Mouse (Mus musculus): ENCODE measurements around the gene Lhpp. TPM values are rescaled to one million over a fixed set of nuclear protein-coding genes. Genes with fewer than 3 reads are reported as not detected.

Gene Lhpp
- polyA plus RNA-seq, 1 experiment from 2014 or later = 17.7 TPM

- Histone ChIP-seq H3K9me3 (replicated peaks) (no peaks in the 10 kb centered on the region; the same call in 1 of the 2 replicates), H3K4me1 (peaks cover 2% of the 10 kb centered on the region), H3K27ac (no peak overlapping the region), H3K36me3 (no peaks in the 10 kb centered on the region), H3K27me3 (peaks cover 12% of the 10 kb centered on the region), H3K4me2 (replicated peaks) (no peak overlapping the region), H3K4me3 (no peak overlapping the region), H3K9ac (no peak overlapping the region)
- WGBS = 96% methylated on average over 2 of the region's 2 CpGs
- ATAC-seq (ENCODE audit: low FRiP score) = no peak
These were observed 29.0 kb upstream of the Lhpp start for GRCm38 (mm10) chr7:132581441-132581840.

DNA sequence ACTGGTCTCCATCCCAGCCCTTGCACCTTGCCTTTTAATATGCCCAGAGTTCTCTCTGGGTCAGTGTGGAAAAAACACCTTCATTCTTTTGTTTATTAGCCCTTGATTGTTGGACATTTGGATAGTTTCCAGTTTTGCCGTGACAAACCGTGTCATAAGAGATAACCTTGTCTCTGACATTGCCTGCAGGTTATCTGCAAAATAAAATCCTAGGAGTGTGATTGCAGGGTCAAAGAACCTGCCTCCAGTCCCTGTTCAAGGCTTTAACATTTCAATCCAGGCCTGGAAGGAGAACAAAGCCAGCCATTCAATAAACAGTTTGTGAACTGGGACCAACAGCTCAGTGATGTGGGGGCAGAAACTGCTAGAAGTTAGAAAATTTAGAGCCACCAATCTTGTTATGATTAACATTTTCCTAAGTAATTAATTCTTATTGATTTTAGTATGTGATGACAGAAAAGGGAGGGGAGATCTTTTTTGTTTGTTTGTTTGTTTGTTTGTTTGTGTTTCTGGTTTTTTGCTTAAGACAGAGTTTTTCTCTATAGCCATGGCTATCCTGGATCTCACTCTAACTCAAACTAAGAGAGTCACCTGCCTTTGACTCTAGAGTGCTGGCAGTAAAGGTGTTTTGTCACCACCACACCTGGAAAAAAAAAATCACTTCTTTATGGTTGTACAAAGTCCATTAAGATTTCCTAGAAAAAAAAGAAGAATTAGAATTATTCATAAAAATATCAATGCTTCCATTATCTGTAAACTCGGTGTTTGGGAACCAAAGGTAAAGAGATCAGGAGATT is 24.5 kb upstream of the Lhpp start:
- ATAC-seq (ENCODE audit: low FRiP score) = no peak
- no peaks in the 10 kb centered on the region for H3K27me3 ChIP-seq
- H3K4me1 ChIP-seq = no peaks in the 10 kb centered on the region
- H3K9ac ChIP-seq = no peak overlapping the region
- no peak overlapping the region for H3K4me3 ChIP-seq
- no peaks in the 10 kb centered on the region for H3K9me3 ChIP-seq (replicated peaks)
- H3K4me2 ChIP-seq (replicated peaks) = no peak overlapping the region
- H3K36me3 ChIP-seq = no peaks in the 10 kb centered on the region
- H3K27ac ChIP-seq = no peak overlapping the region
- WGBS = 81% methylated on average over 3 of the region's 3 CpGs

DNA sequence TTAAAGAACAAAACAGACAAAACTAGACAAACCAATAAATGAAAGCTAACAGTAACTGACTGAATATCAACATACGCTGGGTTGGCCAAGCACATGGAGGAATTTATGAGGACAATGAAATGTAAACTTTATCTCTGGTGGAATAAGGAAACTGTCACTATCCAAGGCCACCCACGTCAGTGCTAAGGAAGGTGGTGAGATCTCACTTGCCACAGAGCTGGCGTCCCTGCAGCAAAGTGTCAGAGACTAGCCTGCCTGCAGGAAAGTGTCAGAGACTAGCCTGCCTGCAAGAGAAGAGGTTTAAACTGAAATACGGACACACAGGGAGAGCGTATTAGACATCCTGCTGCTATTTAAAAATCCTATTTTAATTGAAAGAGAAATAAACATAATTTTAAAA is 23.3 kb upstream of the Lhpp start:
- Histone ChIP-seq H3K27ac (no peak overlapping the region), H3K9ac (no peak overlapping the region), H3K4me3 (no peak overlapping the region), H3K9me3 (replicated peaks) (no peaks in the 10 kb centered on the region), H3K4me1 (no peaks in the 10 kb centered on the region), H3K27me3 (no peaks in the 10 kb centered on the region), H3K36me3 (no peaks in the 10 kb centered on the region), H3K4me2 (replicated peaks) (no peak overlapping the region)
- ATAC-seq (ENCODE audit: low FRiP score) = no peak
- WGBS = 76% methylated on average over 5 of the region's 5 CpGs

- no peaks in the 10 kb centered on the region for H3K9me3 ChIP-seq (replicated peaks)
- ATAC-seq (ENCODE audit: low FRiP score) = no peak
- H3K9ac ChIP-seq = no peak overlapping the region
- no peaks in the 10 kb centered on the region for H3K36me3 ChIP-seq
- peaks cover under 1% of the 10 kb centered on the region; the same call in 1 of the 2 replicates for H3K27me3 ChIP-seq
- 58% methylated on average over 5 of the region's 5 CpGs for WGBS
- no peak overlapping the region for H3K4me2 ChIP-seq (replicated peaks)
- no peaks in the 10 kb centered on the region for H3K4me1 ChIP-seq
- no peak overlapping the region for H3K4me3 ChIP-seq
- H3K27ac ChIP-seq = no peak overlapping the region
These were observed 20.8 kb upstream of the Lhpp start for GRCm38 (mm10) chr7:132589610-132590009.

DNA sequence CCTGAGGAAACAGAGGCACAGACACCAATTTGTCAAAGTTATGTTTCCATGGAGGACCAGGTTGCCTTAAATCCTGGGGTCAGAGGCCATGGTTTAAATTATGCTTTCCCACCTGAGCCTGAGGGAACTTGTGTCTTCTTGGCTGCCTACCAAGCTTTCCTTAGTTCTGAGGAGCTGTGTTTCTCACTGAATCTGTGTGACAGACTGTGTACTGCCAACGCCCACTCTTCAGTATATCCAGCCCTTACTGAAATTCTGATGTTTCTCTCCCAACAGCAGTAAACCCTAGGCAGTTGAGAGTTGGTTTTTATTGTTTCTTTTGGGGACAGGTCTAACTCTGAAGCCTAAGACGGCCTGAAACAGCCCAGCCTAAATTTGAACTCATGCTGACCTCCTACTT is 16.7 kb upstream of the Lhpp start:
- Histone ChIP-seq H3K36me3 (no peaks in the 10 kb centered on the region), H3K4me2 (replicated peaks) (no peak overlapping the region), H3K27ac (no peak overlapping the region), H3K4me1 (peaks cover 13% of the 10 kb centered on the region), H3K9me3 (replicated peaks) (no peaks in the 10 kb centered on the region), H3K9ac (no peak overlapping the region), H3K27me3 (peaks cover 41% of the 10 kb centered on the region), H3K4me3 (no peak overlapping the region)
- ATAC-seq (ENCODE audit: low FRiP score) = no peak
- WGBS = 78% methylated on average over 2 of the region's 2 CpGs

GRCm38 (mm10) chr7:132594325-132594724 is 16.1 kb upstream of the Lhpp start:
- Histone ChIP-seq H3K36me3 (no peaks in the 10 kb centered on the region), H3K4me3 (no peak overlapping the region), H3K4me2 (replicated peaks) (no peak overlapping the region), H3K27ac (no peak overlapping the region), H3K27me3 (peaks cover 47% of the 10 kb centered on the region), H3K4me1 (peaks cover 16% of the 10 kb centered on the region), H3K9me3 (replicated peaks) (no peaks in the 10 kb centered on the region), H3K9ac (no peak overlapping the region)
- no peak for ATAC-seq (ENCODE audit: low FRiP score)
- 93% methylated on average over 2 of the region's 2 CpGs for WGBS

- Histone ChIP-seq H3K4me1 (peaks cover 29% of the 10 kb centered on the region), H3K9me3 (replicated peaks) (no peaks in the 10 kb centered on the region), H3K9ac (no peak overlapping the region), H3K27ac (no peak overlapping the region), H3K36me3 (no peaks in the 10 kb centered on the region), H3K4me3 (no peak overlapping the region), H3K4me2 (replicated peaks) (no peak overlapping the region), H3K27me3 (peaks cover 62% of the 10 kb centered on the region)
- ATAC-seq (ENCODE audit: low FRiP score) = no peak
- WGBS = 85% methylated on average over 3 of the region's 3 CpGs
These were observed 14.7 kb upstream of the Lhpp start for GRCm38 (mm10) chr7:132595787-132596186.

DNA sequence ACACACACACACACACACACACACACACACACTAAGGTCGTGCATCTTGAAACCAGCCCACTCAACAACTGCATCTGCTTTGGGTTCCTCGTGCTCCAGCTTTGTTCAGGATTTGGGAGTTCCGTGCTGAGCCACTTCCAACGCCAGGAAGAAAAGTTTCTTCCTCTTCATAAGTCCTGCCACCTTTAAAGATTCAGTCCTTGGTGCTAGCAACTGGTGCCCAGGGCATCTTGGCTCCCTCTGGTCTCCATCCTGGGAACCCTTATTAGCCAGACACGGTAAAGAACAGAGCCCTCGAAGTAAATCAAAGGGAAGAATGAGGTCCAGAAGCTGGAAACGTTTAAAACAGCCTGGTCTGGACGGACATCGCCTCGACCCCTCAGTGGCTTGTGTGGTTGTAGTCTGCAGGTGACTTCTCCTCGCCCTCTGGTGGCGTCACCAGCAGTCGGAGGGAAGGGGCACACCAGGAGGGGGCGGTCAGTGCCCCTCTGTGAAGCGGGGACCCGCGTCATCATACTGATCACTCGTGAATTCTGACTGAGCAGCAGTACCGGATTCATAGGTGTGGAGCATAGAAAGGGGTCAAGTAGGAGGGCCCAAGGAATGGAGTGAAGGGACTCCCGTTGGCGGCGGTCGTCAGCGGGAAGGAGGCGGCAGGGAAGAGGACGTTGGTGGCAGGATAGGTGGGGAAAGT is 13.7 kb upstream of the Lhpp start:
- Histone ChIP-seq H3K4me3 (peak overlapping the region; percentile 44), H3K4me1 (peaks cover 30% of the 10 kb centered on the region), H3K9ac (peak overlapping the region; percentile 48; the same call in 1 of the 2 replicates), H3K27me3 (peaks cover 71% of the 10 kb centered on the region), H3K4me2 (replicated peaks) (peak overlapping the region; percentile 85), H3K36me3 (no peaks in the 10 kb centered on the region), H3K27ac (peak overlapping the region; percentile 7; the same call in 1 of the 2 replicates), H3K9me3 (replicated peaks) (no peaks in the 10 kb centered on the region)
- no peak for ATAC-seq (ENCODE audit: low FRiP score)
- 10% methylated on average over 26 of the region's 26 CpGs for WGBS

GRCm38 (mm10) chr7:132597251-132598041 is 13.0 kb upstream of the Lhpp start:
- H3K9me3 ChIP-seq (replicated peaks) = no peaks in the 10 kb centered on the region
- peak overlapping the region; percentile 48 for H3K9ac ChIP-seq
- peak overlapping the region; percentile 7; the same call in 1 of the 2 replicates for H3K27ac ChIP-seq
- H3K4me2 ChIP-seq (replicated peaks) = peak overlapping the region; percentile 85
- ATAC-seq (ENCODE audit: low FRiP score) = peak; percentile 39; the same call in 1 of the 2 replicates
- H3K4me3 ChIP-seq = peak overlapping the region; percentile 44
- peaks cover 78% of the 10 kb centered on the region for H3K27me3 ChIP-seq
- under 1% methylated on average over 59 of the region's 60 CpGs for WGBS
- H3K4me1 ChIP-seq = peaks cover 34% of the 10 kb centered on the region
- H3K36me3 ChIP-seq = no peaks in the 10 kb centered on the region

DNA sequence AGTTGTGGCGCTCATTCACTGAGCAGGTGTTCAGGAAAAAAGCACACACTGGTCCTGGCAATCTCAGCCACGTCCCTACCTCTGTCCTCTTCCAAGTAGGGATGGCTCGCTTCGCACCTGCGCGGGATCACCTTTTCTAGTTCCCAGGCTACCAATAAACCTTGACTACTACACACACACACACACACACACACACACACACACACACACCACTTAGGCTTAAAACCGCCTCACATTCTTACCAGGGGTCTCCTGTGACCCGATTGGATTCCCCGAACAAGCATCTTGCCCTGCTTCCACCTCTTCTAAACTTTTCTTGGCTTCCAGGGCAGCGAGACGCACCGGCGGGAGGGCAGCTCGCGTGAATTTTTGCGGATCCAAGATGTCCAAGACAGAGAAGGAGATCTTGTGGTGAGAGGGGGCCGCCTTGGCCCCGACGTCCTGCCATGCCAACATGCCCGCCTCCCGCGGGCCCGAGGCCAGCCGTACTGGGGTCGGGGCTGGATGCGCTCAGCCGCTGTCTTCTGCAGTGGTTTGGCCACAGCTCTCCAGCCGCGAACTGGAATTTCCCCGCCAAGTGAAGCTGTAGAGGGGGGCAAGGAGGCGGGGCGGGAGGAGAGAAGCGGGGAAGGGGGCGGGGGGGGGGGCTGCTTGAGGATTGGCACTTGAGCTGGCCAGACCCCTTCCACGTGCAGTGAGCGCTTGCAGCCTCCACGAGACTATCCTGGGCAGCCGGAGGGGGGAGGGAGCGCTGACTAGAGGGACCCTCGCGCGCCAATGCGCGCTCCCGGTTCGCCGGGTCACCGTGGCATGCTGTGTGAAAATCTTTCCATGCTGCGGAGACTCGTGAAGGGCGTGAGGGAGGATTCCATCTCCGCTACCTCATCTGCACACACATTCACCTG is 11.1 kb upstream of the Lhpp start, which contains the start of gene Nkx1-2:
TSS of gene Nkx1-2 (minus strand) at position 567 of the 905 bp plus-strand sequence.
- H3K9me3 ChIP-seq (replicated peaks) = no peaks in the 10 kb centered on the region
- H3K4me2 ChIP-seq (replicated peaks) = peak within 1 kb of the TSS; percentile 76
- no peak within 1 kb of the TSS for H3K27ac ChIP-seq
- H3K27me3 ChIP-seq = peaks cover 93% of the 10 kb centered on the region
- H3K4me3 ChIP-seq = peak within 1 kb of the TSS; percentile 37
- H3K4me1 ChIP-seq = peaks cover 34% of the 10 kb centered on the region
- H3K36me3 ChIP-seq = no peaks in the 10 kb centered on the region
- peak; percentile 47; the same call in 1 of the 2 replicates for ATAC-seq (ENCODE audit: low FRiP score)
- WGBS = 1% methylated on average over 50 of the region's 52 CpGs
- peak within 1 kb of the TSS; percentile 35 for H3K9ac ChIP-seq

GRCm38 (mm10) chr7:132600026-132600425 is 10.4 kb upstream of the Lhpp start:
- Histone ChIP-seq H3K9me3 (replicated peaks) (no peaks in the 10 kb centered on the region), H3K9ac (no peak overlapping the region), H3K4me3 (peak overlapping the region; percentile 37), H3K36me3 (no peaks in the 10 kb centered on the region), H3K4me2 (replicated peaks) (peak overlapping the region; percentile 76), H3K27ac (no peak overlapping the region), H3K4me1 (peaks cover 34% of the 10 kb centered on the region), H3K27me3 (peaks cover 88% of the 10 kb centered on the region)
- WGBS = under 1% methylated on average over 9 of the region's 9 CpGs
- no peak for ATAC-seq (ENCODE audit: low FRiP score)
